12 mouse cellular contexts compared by ENCODE assay signal in the genomic region with DNA sequence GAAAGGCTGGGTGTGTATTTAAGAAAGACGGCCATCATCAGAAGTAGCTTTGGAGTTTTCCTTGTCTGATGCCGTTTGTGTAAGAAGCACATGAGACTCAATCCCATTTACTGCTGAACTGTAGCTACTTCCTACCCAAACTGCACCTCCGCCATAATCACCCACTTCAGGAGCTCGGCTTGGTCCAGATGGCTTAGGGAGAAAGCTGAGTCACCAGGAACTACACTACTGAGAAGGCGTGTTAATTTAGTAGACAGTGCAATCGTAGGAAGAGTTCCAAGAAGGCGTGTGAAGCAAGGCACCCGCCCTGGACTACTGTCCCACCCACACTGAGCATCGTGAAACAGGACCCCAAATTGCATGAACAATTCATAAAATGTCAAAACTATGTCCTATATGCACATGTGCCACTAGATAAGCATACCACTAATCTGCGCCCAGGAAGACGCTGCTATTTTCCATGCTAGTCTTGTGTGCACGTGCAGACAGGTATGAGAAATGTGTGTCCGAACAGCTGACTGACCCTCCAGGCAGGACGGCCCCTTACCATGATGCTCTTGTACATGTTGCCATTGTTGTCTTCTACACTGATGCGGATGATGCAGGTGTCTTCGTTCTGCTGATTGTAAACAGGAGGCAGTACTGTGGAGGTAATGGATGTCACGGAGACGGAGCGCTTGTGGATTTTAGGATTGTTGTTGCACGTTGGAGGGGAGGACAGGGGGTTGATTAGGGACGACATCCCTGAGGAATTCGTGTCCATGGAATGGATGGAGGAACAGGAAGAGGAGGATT.
A peak's percentile ranks its signal among the peaks of the same experiment; 100 is the strongest.
DNase-seq lines count a peak whose midpoint lies in the region; ATAC-seq and TF ChIP-seq lines count a peak whose summit lies in the region.
"Had no signal": no experiment of that assay in that cellular context is flagged by ENCODE, and none has a peak within 500 bp of the region (broad histone marks: within the 10 kb centered on the region; RNA-seq: fewer than 3 reads in every experiment).

No protein-coding gene starts in this region.

- H3K36me3 ChIP-seq in embryonic facial prominence, embryonic 11.5 days (replicated peaks; ENCODE audit: control insufficient read depth, insufficient read depth, low read depth, low read length) = no peaks in the 10 kb centered on the region
- H3K36me3 ChIP-seq in embryonic facial prominence, embryonic 10.5 days (replicated peaks) = peaks cover 87% of the 10 kb centered on the region
- peaks cover 19% of the 10 kb centered on the region for H3K36me3 ChIP-seq in hindbrain, postnatal 0 days (ENCODE audit: insufficient read depth, low read length)

- H3K9me3 ChIP-seq in embryonic facial prominence, embryonic 11.5 days (replicated peaks; ENCODE audit: control insufficient read depth, low read length) = no peaks in the 10 kb centered on the region
- no peaks in the 10 kb centered on the region for H3K9me3 ChIP-seq in embryonic facial prominence, embryonic 10.5 days
- no peaks in the 10 kb centered on the region for H3K9me3 ChIP-seq in hindbrain, postnatal 0 days (ENCODE audit: low read length)
- H3K9me3 ChIP-seq: embryonic facial prominence, embryonic 13.5 days; heart, embryonic 13.5 days; hindbrain, embryonic 15.5 days; kidney, embryonic 15.5 days had no signal

- H3K4me1 ChIP-seq in embryonic facial prominence, embryonic 11.5 days (ENCODE audit: control insufficient read depth, insufficient read depth, low read length) = no peaks in the 10 kb centered on the region
- no peaks in the 10 kb centered on the region for H3K4me1 ChIP-seq in embryonic facial prominence, embryonic 10.5 days
- H3K4me1 ChIP-seq in hindbrain, postnatal 0 days (ENCODE audit: insufficient read depth, low read length) = peaks cover 3% of the 10 kb centered on the region; the same call in 1 of the 2 replicates
- H3K4me1 ChIP-seq: embryonic facial prominence, embryonic 13.5 days had no signal

- no peak overlapping the region for H3K27ac ChIP-seq in embryonic facial prominence, embryonic 11.5 days (replicated peaks; ENCODE audit: low read depth, low read length)
- no peak overlapping the region for H3K27ac ChIP-seq in embryonic facial prominence, embryonic 10.5 days (replicated peaks)
- H3K27ac ChIP-seq in hindbrain, postnatal 0 days = no peak overlapping the region
- H3K27ac ChIP-seq: embryonic facial prominence, embryonic 13.5 days; kidney, embryonic 15.5 days had no signal

- intact Hi-C loops in left cerebral cortex, postnatal 4 days (cut with DNase I) = loop anchor here (2.0 to 10.0 kb wide), 2 partner anchors 223 to 321 kb away; no protein-coding TSS in a partner anchor
- intact Hi-C loops in left cerebral cortex, postnatal 36 days (cut with DNase I) = loop anchor here (2.0 to 10.0 kb wide), 3 partner anchors 223 to 311 kb away; partner anchors contain the start of genes Arpc5 and Rgl1

- 0 out of 2 replicates have a peak, but pooled peaks have one; percentile 22 for ATAC-seq in embryonic facial prominence, embryonic 11.5 days (replicated peaks; ENCODE audit: insufficient number of reproducible peaks, low FRiP score, low TSS enrichment, low read depth)
- no peak for ATAC-seq in hindbrain, postnatal 0 days

- WGBS in embryonic facial prominence, embryonic 11.5 days = 88% methylated on average over 22 of the region's 22 CpGs
- 88% methylated on average over 22 of the region's 22 CpGs for WGBS in embryonic facial prominence, embryonic 10.5 days
- 85% methylated on average over 22 of the region's 22 CpGs for WGBS in hindbrain, postnatal 0 days

- H3K4me3 ChIP-seq in embryonic facial prominence, embryonic 11.5 days (ENCODE audit: low read depth, low read length) = no peak overlapping the region
- H3K4me3 ChIP-seq in embryonic facial prominence, embryonic 10.5 days = no peak overlapping the region
- H3K4me3 ChIP-seq in hindbrain, postnatal 0 days (ENCODE audit: low read length) = no peak overlapping the region
- H3K4me3 ChIP-seq: embryonic facial prominence, embryonic 13.5 days; heart, embryonic 13.5 days; hindbrain, embryonic 15.5 days; kidney, embryonic 15.5 days had no signal

- TF ChIP-seq CTCF in hindbrain, postnatal 0 days (IDR thresholded peaks at IDR 0.05; ENCODE audit: low read depth) = no peak

- DNase-seq in embryonic facial prominence, embryonic 11.5 days (ENCODE audit: low spot score) = no peak
- no peak for DNase-seq in embryonic facial prominence, embryonic 10.5 days (ENCODE audit: low spot score)
- DNase-seq in left cerebral cortex, adult 11 months (ENCODE audit: low spot score) = peak; percentile 70
- DNase-seq in left cerebral cortex, postnatal 4 days = no peak
- peak; percentile 71 to 89 for DNase-seq in frontal cortex, adult 2 months (ENCODE audit: extremely low spot score in 1 of 2, low spot score in 1 of 2)
- DNase-seq in left cerebral cortex, postnatal 36 days (ENCODE audit: low spot score in 2 of 2) = peak; percentile 75 to 81
- DNase-seq in lung, postnatal 4 days = no peak
- DNase-seq in hindbrain, postnatal 0 days (ENCODE audit: low spot score) = no peak

- H3K27me3 ChIP-seq in embryonic facial prominence, embryonic 11.5 days (ENCODE audit: control insufficient read depth, insufficient read depth, low read length) = no peaks in the 10 kb centered on the region
- H3K27me3 ChIP-seq in embryonic facial prominence, embryonic 10.5 days (replicated peaks; ENCODE audit: low read depth, poor library complexity, severe bottlenecking) = no peaks in the 10 kb centered on the region
- no peaks in the 10 kb centered on the region for H3K27me3 ChIP-seq in hindbrain, postnatal 0 days (ENCODE audit: insufficient read depth, low read length)
- H3K27me3 ChIP-seq: embryonic facial prominence, embryonic 13.5 days; heart, embryonic 13.5 days; hindbrain, embryonic 15.5 days; kidney, embryonic 15.5 days had no signal

- no peak overlapping the region for H3K4me2 ChIP-seq in embryonic facial prominence, embryonic 11.5 days (ENCODE audit: low read depth, low read length)
- no peak overlapping the region for H3K4me2 ChIP-seq in hindbrain, postnatal 0 days (ENCODE audit: low read depth, low read length)
- H3K4me2 ChIP-seq: embryonic facial prominence, embryonic 13.5 days; heart, embryonic 13.5 days; hindbrain, embryonic 15.5 days; kidney, embryonic 15.5 days had no signal

- H3K9ac ChIP-seq in embryonic facial prominence, embryonic 11.5 days (replicated peaks; ENCODE audit: low read length) = no peak overlapping the region
- H3K9ac ChIP-seq in hindbrain, postnatal 0 days (replicated peaks; ENCODE audit: low read length) = no peak overlapping the region
- H3K9ac ChIP-seq: embryonic facial prominence, embryonic 13.5 days; hindbrain, embryonic 15.5 days; kidney, embryonic 15.5 days had no signal

Comparison
In these comparisons a context has a peak if more than half of its experiments do, and no peak if none do; other contexts are left out.
1. DNase-seq: peak in left cerebral cortex, adult 11 months (single experiment), frontal cortex, adult 2 months (2 of 2) and left cerebral cortex, postnatal 36 days (2 of 2); none in embryonic facial prominence, embryonic 11.5 days (single experiment), embryonic facial prominence, embryonic 10.5 days (single experiment), left cerebral cortex, postnatal 4 days (single experiment), lung, postnatal 4 days (0 of 2) and hindbrain, postnatal 0 days (single experiment).